Mouse (Mus musculus) layer of hippocampus, adult 9-11 months (tissue): ENCODE results near the gene Pms1.
"Not testable (repeated sequence)": the region's sequence is repeated elsewhere in the genome, so short reads cannot be mapped to it uniquely, and the experiment has no call there.

ENCODE experiments used
- DNase-seq: peaks from one replicate; pipeline ENCODE4 v3.0.0; 2022

Pms1 gene

GRCm38 (mm10) chr1:53296581-53297383, at the start of gene Pms1, which contains the start of the genes Ormdl1 and Gm28778:
TSS of gene Pms1 (minus strand) at chr1:53297018.
TSS of gene Ormdl1 (plus strand) at chr1:53297095.
TSS of gene Gm28778 (plus strand) at chr1:53297111.
- peak; percentile 95 for DNase-seq

- no peak for DNase-seq
These were observed 44.3 kb upstream of the Pms1 start for GRCm38 (mm10) chr1:53341071-53341470.

GRCm38 (mm10) chr1:53337403-53337802, 40.6 kb upstream of the Pms1 start:
- DNase-seq = not testable (repeated sequence)

GRCm38 (mm10) chr1:53335465-53335864, 38.6 kb upstream of the Pms1 start:
- DNase-seq = no peak

GRCm38 (mm10) chr1:53333527-53333926, 36.7 kb upstream of the Pms1 start:
- DNase-seq = not testable (repeated sequence)

GRCm38 (mm10) chr1:53324827-53325494, 28.1 kb upstream of the Pms1 start:
- DNase-seq = no peak

GRCm38 (mm10) chr1:53324277-53324676, 27.5 kb upstream of the Pms1 start:
- no peak for DNase-seq

- DNase-seq = no peak
These were observed 26.4 kb upstream of the Pms1 start for GRCm38 (mm10) chr1:53323254-53323653.

- DNase-seq = no peak
These were observed 25.0 kb upstream of the Pms1 start for GRCm38 (mm10) chr1:53321662-53322344.

- DNase-seq = peak; percentile 83
These were observed 16.5 kb upstream of the Pms1 start, which contains the start of gene Osgepl1 for GRCm38 (mm10) chr1:53312989-53313967. TSS of gene Osgepl1 (plus strand) at chr1:53313624.

- DNase-seq = no peak
These were observed 3.7 kb upstream of the Pms1 start for GRCm38 (mm10) chr1:53300506-53300905.

- no peak for DNase-seq
These were observed 5.6 kb downstream of the Pms1 start for GRCm38 (mm10) chr1:53291197-53291596.

- peak; percentile 22 for DNase-seq
These were observed 24.2 kb downstream of the Pms1 start for GRCm38 (mm10) chr1:53272646-53273045.

GRCm38 (mm10) chr1:53269901-53270300, 26.9 kb downstream of the Pms1 start:
- DNase-seq = no peak

- DNase-seq = not testable (repeated sequence)
These were observed 31.7 kb downstream of the Pms1 start for GRCm38 (mm10) chr1:53264958-53265612.

GRCm38 (mm10) chr1:53226063-53226462, 70.8 kb downstream of the Pms1 start:
- no peak for DNase-seq

GRCm38 (mm10) chr1:53225616-53226015, 71.2 kb downstream of the Pms1 start:
- DNase-seq = no peak

GRCm38 (mm10) chr1:53224775-53225174, 72.0 kb downstream of the Pms1 start:
- DNase-seq = no peak

GRCm38 (mm10) chr1:53210136-53210535, 86.7 kb downstream of the Pms1 start:
- DNase-seq = no peak

GRCm38 (mm10) chr1:53203902-53204301, 92.9 kb downstream of the Pms1 start:
- DNase-seq = no peak

GRCm38 (mm10) chr1:53201630-53202199, 95.1 kb downstream of the Pms1 start:
- no peak for DNase-seq
